Mouse (Mus musculus) liver, embryonic 14.5 days (tissue): Measurements from ENCODE around the gene Park7. TPM values are rescaled to one million over a fixed set of nuclear protein-coding genes. Genes with fewer than 3 reads are reported as not detected.

Experiments used
- ATAC-seq: fragments of 200-750 bp; cut with Nextera tagmentation; 2 replicates; pipeline ENCODE4 v1.8.0; 2017; ENCODE audit warnings: moderate number of reproducible peaks, mild to moderate bottlenecking, moderate library complexity; ENCODE audit not compliant: insufficient read depth
- DNase-seq, 3 experiments: peaks; one replicate each; pipeline ENCODE4 v3.0.0-alpha.2; 2012 to 2013; ENCODE audit warnings: low read depth in 3 of 3, low spot score in 3 of 3
- H3K27ac ChIP-seq: fragments of 300-500 bp; sonication (generic); 2 replicates; pipeline ENCODE4 v1.5.1; 2014; ENCODE audit warnings: moderate library complexity, mild to moderate bottlenecking, control low read depth, inconsistent platforms
- H3K27me3 ChIP-seq: fragments of 300-500 bp; sonication (generic); 2 replicates; pipeline ENCODE4 v1.6.1; 2014; ENCODE audit warnings: mild to moderate bottlenecking, low read length, moderate library complexity; ENCODE audit not compliant: control insufficient read depth, insufficient read depth
- H3K36me3 ChIP-seq: fragments of 300-500 bp; sonication (generic); replicated peaks from 2 replicates; pipeline ENCODE4 v1.6.1; 2014; ENCODE audit warnings: low read depth; ENCODE audit not compliant: control insufficient read depth, insufficient read depth
- H3K4me1 ChIP-seq, 2 experiments: fragments of 200-500 bp in 1 of 2; fragments of 300-500 bp in 1 of 2; sonication (generic) in 1 of 2; replicated peaks; 2 replicates each; pipeline ENCODE4 v1.6.1; 2012 to 2014; ENCODE audit warnings: antibody characterized with exemption in 1 of 2, inconsistent platforms in 1 of 2, low read length in 1 of 2; ENCODE audit not compliant: control insufficient read depth in 2 of 2, insufficient read depth in 2 of 2
- H3K4me2 ChIP-seq: fragments of 300-500 bp; sonication (generic); 2 replicates; pipeline ENCODE4 v1.6.1; 2014; ENCODE audit warnings: low read depth, mild to moderate bottlenecking, control low read depth, moderate library complexity
- H3K4me3 ChIP-seq, 2 experiments: fragments of 200-500 bp in 1 of 2; fragments of 300-500 bp in 1 of 2; sonication (generic) in 1 of 2; 2 replicates each; pipeline ENCODE4 v1.5.1; 2012 to 2014; ENCODE audit warnings: low read depth in 2 of 2, low read length in 2 of 2, mild to moderate bottlenecking in 2 of 2, control low read depth in 1 of 2, inconsistent platforms in 1 of 2, moderate library complexity in 1 of 2; ENCODE audit not compliant: insufficient read depth in 1 of 2
- H3K9ac ChIP-seq: fragments of 300-500 bp; sonication (generic); replicated peaks from 2 replicates; pipeline ENCODE4 v1.6.1; 2014; ENCODE audit warnings: mild to moderate bottlenecking, control low read depth, moderate library complexity
- H3K9me3 ChIP-seq: fragments of 300-500 bp; sonication (generic); 2 replicates; pipeline ENCODE4 v1.6.1; 2016; ENCODE audit warnings: low read length, mixed read lengths; ENCODE audit not compliant: control insufficient read depth
- CTCF ChIP-seq: IDR thresholded peaks from 2 replicates; pipeline ENCODE4 v1.5.1; 2016; ENCODE audit warnings: antibody characterized with exemption, low read depth, control low read depth
- EP300 ChIP-seq: IDR thresholded peaks from 2 replicates; pipeline ENCODE4 v1.6.1; 2016; ENCODE audit warnings: antibody characterized with exemption, low read depth
- WGBS: fragments of 180-500 bp; shearing (Covaris S2); extraction: QIAGEN DNeasy Blood & Tissue Kit; methylation state at CpG from one replicate; pipeline ENCODE4 v1.1.7; 2014; ENCODE audit not compliant: insufficient replicate concordance; 5-methylcytosine and 5-hydroxymethylcytosine counted together
- polyA plus RNA-seq, 2 experiments: library from polyadenylated mRNA; depleted of rRNA in 1 of 2; stranded (reverse) in 1 of 2; unstranded in 1 of 2; fragments of >200 nt; fragmentation: Nextera tagmentation in 1 of 2; extraction: Ambion mirVana in 1 of 2; gene quantifications; 2 replicates each; pipeline versions ENCODE4 v1.2.1 to v1.2.3; 2012 to 2014

Gene Park7
- polyA plus RNA-seq, 2 experiments = 180 to 263 TPM

DNA sequence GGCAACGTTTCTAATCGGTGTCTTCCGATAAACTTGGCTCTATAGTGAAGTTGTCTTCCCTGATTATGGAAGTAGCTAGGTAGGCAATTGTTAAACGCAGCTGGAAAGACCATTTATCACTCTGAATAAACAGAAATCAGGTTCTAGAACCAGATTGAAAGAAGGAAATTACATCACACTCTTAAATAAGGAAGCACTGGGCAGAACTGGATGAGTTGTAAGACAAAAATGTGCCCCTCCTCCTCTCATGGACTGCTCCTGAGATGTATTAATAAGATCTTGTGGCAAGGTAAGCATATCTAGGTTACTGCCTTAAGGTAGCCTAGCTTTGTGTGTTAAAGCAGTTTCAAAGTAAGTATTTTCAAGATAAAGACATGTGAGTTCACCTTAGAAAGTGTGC, 53.7 kb downstream of the Park7 start:
- Histone ChIP-seq H3K4me2 (no peak overlapping the region), H3K9ac (no peak overlapping the region), H3K9me3 (no peaks in the 10 kb centered on the region), H3K27me3 (peaks cover 8% of the 10 kb centered on the region), H3K4me1 (no peaks in the 10 kb centered on the region; a peak in 1 of 4 replicates), H3K27ac (no peak overlapping the region), H3K4me3 (no peak overlapping the region), H3K36me3 (no peaks in the 10 kb centered on the region)
- no peak for DNase-seq
- no peak for TF ChIP-seq CTCF
- 47% methylated on average over 4 of the region's 4 CpGs for WGBS
- ATAC-seq = no peak

GRCm38 (mm10) chr4:150855346-150855745, 58.9 kb downstream of the Park7 start:
- Histone ChIP-seq H3K27me3 (peaks cover 18% of the 10 kb centered on the region), H3K4me3 (peak overlapping the region; percentile 58 to 61), H3K4me2 (peak overlapping the region; percentile 72), H3K4me1 (peaks cover 0 to 4% of the 10 kb centered on the region in 2 experiments; a peak in 2 of 4 replicates), H3K27ac (no peak overlapping the region), H3K9ac (peak overlapping the region; percentile 58), H3K36me3 (no peaks in the 10 kb centered on the region), H3K9me3 (no peaks in the 10 kb centered on the region)
- TF ChIP-seq CTCF (no peak), EP300 (no peak)
- ATAC-seq = peak; percentile 41
- under 1% methylated on average over 33 of the region's 43 CpGs for WGBS
- no peak for DNase-seq

GRCm38 (mm10) chr4:150854839-150855246, 59.4 kb downstream of the Park7 start:
- under 1% methylated on average over 59 of the region's 59 CpGs for WGBS
- no peak for TF ChIP-seq EP300
- TF ChIP-seq CTCF = peak; percentile 51
- DNase-seq = peak; percentile 59 to 76 (median 68)
- Histone ChIP-seq H3K27me3 (peaks cover 18% of the 10 kb centered on the region), H3K4me3 (peak overlapping the region; percentile 58 to 61), H3K9me3 (no peaks in the 10 kb centered on the region), H3K9ac (peak overlapping the region; percentile 58), H3K4me1 (peaks cover 0 to 4% of the 10 kb centered on the region in 2 experiments; a peak in 2 of 4 replicates), H3K4me2 (peak overlapping the region; percentile 72), H3K27ac (no peak overlapping the region), H3K36me3 (no peaks in the 10 kb centered on the region)
- peak; percentile 76 for ATAC-seq

GRCm38 (mm10) chr4:150853680-150854461, 60.4 kb downstream of the Park7 start, which contains the start of gene Errfi1:
Gene Errfi1 (plus strand): TSS chr4:150853919.
- H3K36me3 ChIP-seq = no peaks in the 10 kb centered on the region
- DNase-seq (peak; percentile 22 to 30 (median 23)), ATAC-seq (peak; percentile 71)
- H3K9ac ChIP-seq = no peak within 1 kb of the TSS
- no peak within 1 kb of the TSS for H3K27ac ChIP-seq
- peaks cover 0 to 4% of the 10 kb centered on the region in 2 experiments; a peak in 2 of 4 replicates for H3K4me1 ChIP-seq
- WGBS = 50% methylated on average over 13 of the region's 13 CpGs
- H3K4me2 ChIP-seq = peak within 1 kb of the TSS; percentile 72
- TF ChIP-seq CTCF = no peak
- H3K9me3 ChIP-seq = no peaks in the 10 kb centered on the region
- peak within 1 kb of the TSS; percentile 30 to 61 for H3K4me3 ChIP-seq
- H3K27me3 ChIP-seq = peaks cover 18% of the 10 kb centered on the region

GRCm38 (mm10) chr4:150852479-150852878, 61.8 kb downstream of the Park7 start:
- whole genome bisulfite sequencing = 55% methylated on average over 4 of the region's 4 CpGs
- ATAC-seq (no peak), DNase-seq (no peak)
- TF ChIP-seq EP300 (no peak), CTCF (no peak)
- H3K4me3 ChIP-seq = no peak overlapping the region
- peaks cover 18% of the 10 kb centered on the region for H3K27me3 ChIP-seq
- peaks cover 0 to 4% of the 10 kb centered on the region in 2 experiments; a peak in 2 of 4 replicates for H3K4me1 ChIP-seq
- no peaks in the 10 kb centered on the region for H3K9me3 ChIP-seq
- H3K36me3 ChIP-seq = no peaks in the 10 kb centered on the region
- no peak overlapping the region for H3K9ac ChIP-seq
- no peak overlapping the region for H3K4me2 ChIP-seq
- no peak overlapping the region for H3K27ac ChIP-seq
